Mouse (Mus musculus) embryonic facial prominence, embryonic 14.5 days (tissue): ENCODE measurements around the gene Btbd2. TPM values are rescaled to one million over a fixed set of nuclear protein-coding genes. Genes with fewer than 3 reads are reported as not detected.

Experiments
- ATAC-seq: fragments of 200-750 bp; cut with Nextera tagmentation; 2 replicates; pipeline ENCODE4 v1.8.0; 2017; ENCODE audit warnings: low read depth, moderate number of reproducible peaks, moderate TSS enrichment
- DNase-seq: peaks from one replicate; pipeline ENCODE4 v3.0.0-alpha.2; 2015; ENCODE audit warnings: low spot score
- H3K27ac ChIP-seq: fragments of 300-500 bp; sonication (generic); replicated peaks from 2 replicates; pipeline ENCODE4 v1.5.1; 2014; ENCODE audit warnings: low read depth, mild to moderate bottlenecking, low read length, moderate library complexity
- H3K27me3 ChIP-seq: fragments of 300-500 bp; sonication (generic); replicated peaks from 2 replicates; pipeline ENCODE4 v1.6.1; 2014; ENCODE audit warnings: low read length; ENCODE audit not compliant: control insufficient read depth, insufficient read depth
- H3K36me3 ChIP-seq: fragments of 300-500 bp; sonication (generic); 2 replicates; pipeline ENCODE4 v1.6.1; 2014; ENCODE audit warnings: low read length, mixed read lengths; ENCODE audit not compliant: control insufficient read depth, insufficient read depth
- H3K4me1 ChIP-seq: fragments of 300-500 bp; sonication (generic); 2 replicates; pipeline ENCODE4 v1.6.1; 2014; ENCODE audit warnings: antibody characterized with exemption, low read length; ENCODE audit not compliant: control insufficient read depth, insufficient read depth
- H3K4me2 ChIP-seq: fragments of 300-500 bp; sonication (generic); 2 replicates; pipeline ENCODE4 v1.6.1; 2014; ENCODE audit warnings: low read depth, mild to moderate bottlenecking, low read length, moderate library complexity, mixed read lengths
- H3K4me3 ChIP-seq: fragments of 300-500 bp; sonication (generic); 2 replicates; pipeline ENCODE4 v1.5.1; 2014; ENCODE audit warnings: low read depth, mild to moderate bottlenecking, low read length
- H3K9ac ChIP-seq: fragments of 300-500 bp; sonication (generic); 2 replicates; pipeline ENCODE4 v1.6.1; 2014; ENCODE audit warnings: low read depth, mild to moderate bottlenecking, low read length, moderate library complexity, mixed read lengths
- H3K9me3 ChIP-seq: fragments of 300-500 bp; sonication (generic); 2 replicates; pipeline ENCODE4 v1.6.1; 2016; ENCODE audit warnings: low read length; ENCODE audit not compliant: control insufficient read depth
- WGBS: fragments of 180-500 bp; shearing (Covaris S2); extraction: QIAGEN DNeasy Blood & Tissue Kit; methylation state at CpG from one replicate; pipeline ENCODE4 v1.1.7; 2014; 5-methylcytosine and 5-hydroxymethylcytosine counted together
- polyA plus RNA-seq: library from polyadenylated mRNA; unstranded; fragments of >200 nt; fragmentation: Nextera tagmentation; extraction: Ambion mirVana; gene quantifications from 2 replicates; pipeline ENCODE4 v1.2.1, GENCODE M21; 2014

Gene Btbd2
- polyA plus RNA-seq, 1 experiment from 2014 or later, result 71.6 TPM

DNA sequence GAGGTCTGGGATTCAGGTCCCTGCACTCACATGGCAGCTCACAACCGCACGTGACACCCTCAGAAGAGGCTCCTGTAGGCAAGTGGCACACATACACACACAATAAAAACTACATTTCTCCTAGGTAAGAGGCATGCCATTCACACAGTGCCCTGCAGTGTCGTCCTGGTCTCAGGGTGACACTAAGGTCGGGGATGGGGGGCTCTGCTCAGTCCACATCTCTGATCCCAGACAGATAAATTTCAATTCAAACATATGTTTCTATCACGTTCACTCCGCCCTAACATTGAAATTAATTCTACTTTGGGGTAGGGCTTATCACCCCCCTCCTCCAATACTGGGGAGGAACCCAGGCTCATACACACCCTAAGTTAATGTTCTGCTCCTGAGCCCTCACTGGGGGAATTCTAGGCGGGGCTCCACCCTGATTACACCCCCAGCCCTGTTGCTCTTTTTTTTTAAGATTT is 43.2 kb upstream of the Btbd2 start:
- WGBS, result 84% methylated on average over 7 of the region's 7 CpGs
- Histone ChIP-seq H3K27ac (no peak overlapping the region), H3K4me1 (peaks cover 20% of the 10 kb centered on the region), H3K36me3 (peaks cover 7% of the 10 kb centered on the region; the same call in 1 of the 2 replicates), H3K4me3 (0 out of 2 replicates have a peak overlapping the region, but pooled peaks have one; percentile 67), H3K9ac (no peak overlapping the region), H3K4me2 (peak overlapping the region; percentile 71), H3K27me3 (no peaks in the 10 kb centered on the region), H3K9me3 (no peaks in the 10 kb centered on the region)
- DNase-seq, result no peak
- ATAC-seq, result no peak

- Histone ChIP-seq H3K27me3 (no peaks in the 10 kb centered on the region), H3K4me3 (no peak overlapping the region), H3K9me3 (no peaks in the 10 kb centered on the region), H3K36me3 (peaks cover 21% of the 10 kb centered on the region), H3K27ac (no peak overlapping the region), H3K4me2 (no peak overlapping the region), H3K4me1 (peaks cover 17% of the 10 kb centered on the region), H3K9ac (no peak overlapping the region; the same call in 1 of the 2 replicates)
- no peak for ATAC-seq
- DNase-seq, result no peak
- 95% methylated on average over 9 of the region's 9 CpGs for WGBS
Observed at GRCm38 (mm10) chr10:80698605-80699004, 41.7 kb upstream of the Btbd2 start.

- Histone ChIP-seq H3K4me3 (no peak overlapping the region), H3K36me3 (peaks cover 22% of the 10 kb centered on the region), H3K9me3 (no peaks in the 10 kb centered on the region), H3K4me2 (no peak overlapping the region), H3K27me3 (no peaks in the 10 kb centered on the region), H3K4me1 (peaks cover 10% of the 10 kb centered on the region), H3K27ac (no peak overlapping the region), H3K9ac (peak overlapping the region; percentile 19; the same call in 1 of the 2 replicates)
- DNase-seq (no peak), ATAC-seq (no peak)
- 81% methylated on average over 9 of the region's 9 CpGs for WGBS
Observed at GRCm38 (mm10) chr10:80697812-80698211, 40.9 kb upstream of the Btbd2 start.

- ATAC-seq, result no peak
- Histone ChIP-seq H3K4me2 (no peak overlapping the region), H3K9ac (peak overlapping the region; percentile 19; the same call in 1 of the 2 replicates), H3K4me1 (peaks cover 10% of the 10 kb centered on the region), H3K36me3 (peaks cover 25% of the 10 kb centered on the region), H3K27ac (no peak overlapping the region), H3K4me3 (no peak overlapping the region), H3K9me3 (no peaks in the 10 kb centered on the region), H3K27me3 (no peaks in the 10 kb centered on the region)
- 91% methylated on average over 8 of the region's 8 CpGs for WGBS
- DNase-seq, result no peak
Observed at GRCm38 (mm10) chr10:80697393-80697787, 40.5 kb upstream of the Btbd2 start.

GRCm38 (mm10) chr10:80696502-80697392 is 39.9 kb upstream of the Btbd2 start:
- no peak overlapping the region for H3K4me3 ChIP-seq
- no peaks in the 10 kb centered on the region for H3K27me3 ChIP-seq
- no peaks in the 10 kb centered on the region for H3K9me3 ChIP-seq
- H3K9ac ChIP-seq, result no peak overlapping the region
- 64% methylated on average over 11 of the region's 12 CpGs for WGBS
- DNase-seq (no peak), ATAC-seq (no peak)
- no peak overlapping the region; the same call in 1 of the 2 replicates for H3K4me2 ChIP-seq
- peaks cover 26% of the 10 kb centered on the region for H3K36me3 ChIP-seq
- peak overlapping the region; percentile 50 for H3K27ac ChIP-seq
- peaks cover 10% of the 10 kb centered on the region for H3K4me1 ChIP-seq

DNA sequence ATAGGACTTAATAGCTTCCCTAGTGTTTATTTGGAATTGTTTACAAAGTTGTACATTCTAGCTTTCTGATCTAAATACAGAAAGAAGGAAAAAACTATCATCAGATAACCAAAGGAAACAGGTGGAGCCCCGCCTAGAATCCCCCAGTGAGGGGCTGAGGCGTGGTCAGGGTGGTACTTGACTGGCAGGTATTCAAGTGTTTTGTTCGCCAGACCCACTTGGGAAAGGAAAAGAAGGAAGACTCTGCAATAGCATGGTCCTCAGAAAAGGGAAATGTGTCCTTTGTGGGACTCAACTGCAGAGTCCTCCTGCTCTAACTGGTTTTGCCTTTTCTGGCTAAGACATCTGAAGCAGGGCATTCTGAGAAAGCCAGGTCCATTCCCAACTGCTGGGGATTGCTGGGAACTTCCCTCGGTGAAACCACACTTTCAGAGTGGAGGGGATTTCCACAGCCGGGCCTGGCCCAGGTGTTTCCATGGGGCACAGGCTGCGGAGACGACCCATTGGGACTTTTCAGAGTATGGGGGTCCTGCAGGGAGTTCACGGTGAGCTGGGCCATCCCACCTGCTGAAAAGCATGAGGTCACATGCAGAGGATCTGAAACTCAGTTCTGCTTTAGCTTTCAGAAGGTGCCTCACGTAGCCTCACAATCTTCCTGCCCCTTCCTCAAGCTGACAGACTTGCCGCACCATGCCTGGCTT is 39.1 kb upstream of the Btbd2 start:
- no peak for ATAC-seq
- H3K9ac ChIP-seq, result 0 out of 2 replicates have a peak overlapping the region, but pooled peaks have one; percentile 26
- H3K27me3 ChIP-seq, result no peaks in the 10 kb centered on the region
- WGBS, result 60% methylated on average over 10 of the region's 10 CpGs
- no peaks in the 10 kb centered on the region for H3K9me3 ChIP-seq
- no peak overlapping the region for H3K4me3 ChIP-seq
- peaks cover 34% of the 10 kb centered on the region for H3K36me3 ChIP-seq
- peaks cover 10% of the 10 kb centered on the region for H3K4me1 ChIP-seq
- H3K4me2 ChIP-seq, result no peak overlapping the region
- no peak for DNase-seq
- H3K27ac ChIP-seq, result peak overlapping the region; percentile 50

GRCm38 (mm10) chr10:80695186-80695585 is 38.3 kb upstream of the Btbd2 start:
- no peak for DNase-seq
- Histone ChIP-seq H3K9ac (no peak overlapping the region), H3K4me3 (no peak overlapping the region), H3K36me3 (peaks cover 42% of the 10 kb centered on the region), H3K4me1 (peaks cover 4% of the 10 kb centered on the region), H3K27me3 (no peaks in the 10 kb centered on the region), H3K4me2 (no peak overlapping the region; the same call in 1 of the 2 replicates), H3K27ac (no peak overlapping the region), H3K9me3 (no peaks in the 10 kb centered on the region)
- 74% methylated on average over 2 of the region's 2 CpGs for WGBS
- ATAC-seq, result no peak

DNA sequence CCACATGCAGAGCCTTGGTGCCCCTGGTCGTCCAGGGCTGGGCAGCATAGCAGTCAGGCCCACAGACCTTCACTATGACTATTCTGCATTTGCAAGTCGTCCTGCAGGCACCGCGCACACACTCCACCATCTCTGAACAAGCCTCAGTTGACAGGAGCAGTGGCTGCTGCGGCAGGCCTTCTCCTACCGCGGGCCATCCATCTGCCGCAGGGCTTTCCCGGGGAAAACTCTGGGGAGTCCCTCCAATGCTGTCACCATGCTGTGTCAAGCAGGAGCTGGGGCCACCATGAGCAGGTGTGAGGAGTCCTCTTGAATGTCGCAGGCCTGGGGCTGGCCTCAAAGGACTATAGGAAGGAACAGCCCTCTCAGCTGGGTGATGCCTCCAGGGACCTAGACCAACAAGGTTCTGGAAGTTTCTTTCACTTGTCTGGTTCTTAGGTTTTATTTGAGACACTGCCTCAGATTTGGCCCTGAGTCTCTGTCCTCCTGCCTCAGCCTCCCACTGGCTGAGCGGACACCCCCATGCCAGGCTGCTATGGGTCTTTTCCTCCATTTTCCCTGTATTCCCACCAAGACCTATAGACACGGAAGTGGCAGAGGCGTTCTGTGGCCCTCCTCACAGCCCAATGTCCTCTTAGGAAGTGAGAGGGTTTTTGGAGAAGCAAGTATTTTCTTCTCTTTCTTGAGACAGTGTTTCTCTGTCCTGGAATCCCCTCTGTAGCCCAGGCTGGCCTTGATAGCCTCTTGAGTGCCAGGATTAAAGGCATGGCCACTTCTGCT is 37.5 kb upstream of the Btbd2 start:
- ATAC-seq, result no peak
- DNase-seq, result no peak
- H3K36me3 ChIP-seq, result peaks cover 50% of the 10 kb centered on the region
- H3K9ac ChIP-seq, result no peak overlapping the region
- no peaks in the 10 kb centered on the region for H3K4me1 ChIP-seq
- 90% methylated on average over 13 of the region's 13 CpGs for WGBS
- no peak overlapping the region for H3K4me3 ChIP-seq
- no peaks in the 10 kb centered on the region for H3K9me3 ChIP-seq
- H3K27ac ChIP-seq, result no peak overlapping the region
- no peaks in the 10 kb centered on the region for H3K27me3 ChIP-seq
- H3K4me2 ChIP-seq, result no peak overlapping the region
